Mouse (Mus musculus) thymus, adult 2 months (tissue): ENCODE data around the gene Ube2o.

ENCODE experiments used
- CTCF ChIP-seq: fragments of 200-500 bp; IDR thresholded peaks from 2 replicates; pipeline ENCODE4 v1.5.1; 2012; ENCODE audit warnings: mild to moderate bottlenecking, control low read depth, low read length, moderate library complexity, borderline replicate concordance; ENCODE audit not compliant: control insufficient read depth, poor library complexity, insufficient read depth; ENCODE audit errors: extremely low read depth
- POLR2A ChIP-seq: fragments of 200-500 bp; IDR thresholded peaks from 2 replicates; pipeline ENCODE4 v1.6.1; 2012; ENCODE audit warnings: mild to moderate bottlenecking, low read length, control low read depth, moderate library complexity; ENCODE audit not compliant: control insufficient read depth, poor library complexity, insufficient read depth; ENCODE audit errors: extremely low read depth

DNA sequence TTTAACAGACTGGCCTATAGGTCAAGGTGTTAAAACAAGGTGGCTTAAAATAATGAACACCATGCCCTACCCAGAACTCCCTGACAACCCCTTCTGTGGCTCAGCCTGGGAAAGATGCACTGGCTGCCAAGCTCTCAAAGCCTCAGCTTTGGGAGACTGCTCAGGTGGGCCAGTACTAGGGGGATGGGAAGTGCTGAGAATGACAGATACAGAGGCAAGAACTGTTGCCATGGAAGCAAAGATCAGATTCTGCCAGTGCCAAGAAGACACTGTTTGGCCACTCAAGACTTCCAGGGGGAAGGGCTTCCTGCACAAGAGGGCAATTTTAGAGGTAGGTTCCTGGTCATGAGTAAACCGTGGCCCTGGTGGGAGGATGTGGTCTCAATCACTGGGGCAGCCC, 25.7 kb downstream of the Ube2o start:
- no peak for TF ChIP-seq CTCF
- no peak for TF ChIP-seq POLR2A
